Mouse (Mus musculus) spleen, adult 2 months (tissue): Measurements from ENCODE around the gene Ryr2. TPM values are rescaled to one million over a fixed set of nuclear protein-coding genes. Genes with fewer than 3 reads are reported as not detected.

Source experiments
- DNase-seq, 2 experiments: peaks; one replicate each; pipeline versions ENCODE4 v3.0.0 to v3.0.0-alpha.2; 2012 to 2021; ENCODE audit warnings: low spot score in 2 of 2, low read depth in 1 of 2
- H3K27ac ChIP-seq: fragments of 200-500 bp; 2 replicates; pipeline ENCODE4 v1.5.1; 2012; ENCODE audit warnings: low read length, inconsistent platforms; ENCODE audit not compliant: insufficient read depth
- H3K27me3 ChIP-seq: fragments of 200-500 bp; 2 replicates; pipeline ENCODE4 v1.6.1; 2012; ENCODE audit warnings: mild to moderate bottlenecking, moderate library complexity, low read length, inconsistent platforms; ENCODE audit not compliant: control insufficient read depth, insufficient read depth
- H3K36me3 ChIP-seq: fragments of 200-500 bp; 2 replicates; pipeline ENCODE4 v1.6.1; 2012; ENCODE audit warnings: mild to moderate bottlenecking, low read length, inconsistent platforms; ENCODE audit not compliant: control insufficient read depth, insufficient read depth
- H3K4me1 ChIP-seq: fragments of 200-500 bp; 2 replicates; pipeline ENCODE4 v1.6.1; 2011; ENCODE audit warnings: inconsistent platforms; ENCODE audit not compliant: control insufficient read depth, insufficient read depth, insufficient read length
- H3K4me3 ChIP-seq: fragments of 200-500 bp; 2 replicates; pipeline ENCODE4 v1.5.1; 2011; ENCODE audit warnings: mild to moderate bottlenecking, inconsistent platforms; ENCODE audit not compliant: insufficient read depth, insufficient read length; ENCODE audit errors: extremely low read depth
- CTCF ChIP-seq: fragments of 200-500 bp; IDR thresholded peaks from 2 replicates; pipeline ENCODE4 v1.5.1; 2011; ENCODE audit warnings: mild to moderate bottlenecking, inconsistent platforms; ENCODE audit not compliant: insufficient read depth, insufficient read length, insufficient replicate concordance; ENCODE audit errors: extremely low read depth
- POLR2A ChIP-seq: fragments of 200-500 bp; IDR thresholded peaks from 2 replicates; pipeline ENCODE4 v1.6.1; 2011; ENCODE audit warnings: low read depth, low read length, inconsistent platforms
- WGBS: fragments of 180-500 bp; shearing (Covaris S2); methylation state at CpG from one replicate; pipeline ENCODE4 v1.1.7; 2018; 5-methylcytosine and 5-hydroxymethylcytosine counted together
- polyA plus RNA-seq: library from polyadenylated mRNA; depleted of rRNA; stranded (reverse); fragments of >200 nt; gene quantifications from 2 replicates; pipeline ENCODE4 v1.2.3, GENCODE M21; 2012

Ryr2 gene
- polyA plus RNA-seq, 1 experiment = 0.27 TPM

DNA sequence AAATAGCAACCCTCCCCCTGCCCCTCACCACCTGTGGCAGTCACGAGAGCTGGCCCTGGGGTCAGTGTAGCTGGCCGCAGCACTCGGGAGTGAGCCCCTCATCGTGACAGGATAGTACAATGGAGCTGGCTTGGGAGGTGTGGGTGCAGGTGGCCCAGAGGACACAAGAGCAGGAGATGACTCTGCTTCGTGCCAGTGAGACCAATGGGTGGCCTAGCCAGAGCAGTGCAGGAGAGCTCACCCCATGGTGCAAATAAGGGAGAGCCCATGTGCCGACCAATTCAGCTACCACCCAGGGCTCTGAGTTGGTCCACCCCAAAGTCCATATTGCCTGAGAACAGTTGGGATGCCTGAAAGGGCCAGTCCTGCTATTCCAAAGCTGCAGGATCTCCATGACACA, 31.8 kb downstream of the Ryr2 start:
- Histone ChIP-seq H3K4me1 (no peaks in the 10 kb centered on the region), H3K27ac (no peak overlapping the region), H3K4me3 (no peak overlapping the region), H3K36me3 (no peaks in the 10 kb centered on the region), H3K27me3 (no peaks in the 10 kb centered on the region)
- whole genome bisulfite sequencing = 88% methylated on average over 6 of the region's 6 CpGs
- no peak for DNase-seq
- no peak for TF ChIP-seq CTCF

DNA sequence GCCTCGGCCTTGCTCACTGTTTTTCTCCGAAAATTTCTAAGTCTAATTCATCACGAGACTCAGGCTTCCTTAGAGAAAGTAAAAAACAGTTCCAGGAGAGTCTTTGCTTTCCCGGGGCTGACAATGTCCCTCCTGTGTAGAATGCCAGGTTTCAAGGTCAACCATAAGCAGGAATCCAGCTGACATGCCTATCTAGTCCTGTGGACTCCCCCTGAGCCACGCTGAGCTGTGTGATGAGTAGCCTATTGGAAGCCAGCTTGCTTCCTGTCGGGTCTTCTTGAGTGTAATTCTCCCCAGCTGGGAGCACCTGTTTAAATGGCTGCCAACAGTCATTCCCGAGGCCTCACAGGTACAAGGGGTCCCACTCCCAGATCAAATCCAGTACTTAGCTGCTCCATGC, 34.2 kb downstream of the Ryr2 start:
- 79% methylated on average over 7 of the region's 7 CpGs for WGBS
- Histone ChIP-seq H3K36me3 (no peaks in the 10 kb centered on the region), H3K27me3 (no peaks in the 10 kb centered on the region), H3K27ac (no peak overlapping the region), H3K4me1 (no peaks in the 10 kb centered on the region), H3K4me3 (no peak overlapping the region)
- TF ChIP-seq CTCF (no peak), POLR2A (no peak)
- DNase-seq = no peak

DNA sequence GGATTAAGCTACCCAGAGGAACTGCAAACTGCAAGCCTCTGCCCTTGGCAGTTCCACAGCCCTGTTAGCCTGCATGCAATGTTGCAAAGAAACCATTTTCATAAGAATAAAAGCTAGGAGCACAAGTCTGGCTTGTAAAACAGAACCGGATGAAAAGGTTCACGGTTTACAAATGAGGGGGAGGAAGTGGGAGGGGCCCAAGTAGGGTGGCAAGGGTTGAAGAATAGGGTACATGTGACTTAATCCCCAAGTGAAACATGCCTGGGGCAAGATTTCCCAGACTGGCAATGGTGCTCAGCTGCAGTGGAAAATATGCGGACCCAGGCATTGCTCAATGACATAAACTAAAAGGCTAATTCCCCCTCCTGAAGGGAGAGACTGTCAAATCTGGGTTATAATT, 34.6 kb downstream of the Ryr2 start:
- no peaks in the 10 kb centered on the region for H3K36me3 ChIP-seq
- H3K4me3 ChIP-seq = no peak overlapping the region
- 47% methylated on average over 3 of the region's 3 CpGs for WGBS
- no peaks in the 10 kb centered on the region for H3K27me3 ChIP-seq
- DNase-seq = no peak
- no peaks in the 10 kb centered on the region for H3K4me1 ChIP-seq
- no peak overlapping the region for H3K27ac ChIP-seq
- TF ChIP-seq POLR2A (no peak), CTCF (no peak)

DNA sequence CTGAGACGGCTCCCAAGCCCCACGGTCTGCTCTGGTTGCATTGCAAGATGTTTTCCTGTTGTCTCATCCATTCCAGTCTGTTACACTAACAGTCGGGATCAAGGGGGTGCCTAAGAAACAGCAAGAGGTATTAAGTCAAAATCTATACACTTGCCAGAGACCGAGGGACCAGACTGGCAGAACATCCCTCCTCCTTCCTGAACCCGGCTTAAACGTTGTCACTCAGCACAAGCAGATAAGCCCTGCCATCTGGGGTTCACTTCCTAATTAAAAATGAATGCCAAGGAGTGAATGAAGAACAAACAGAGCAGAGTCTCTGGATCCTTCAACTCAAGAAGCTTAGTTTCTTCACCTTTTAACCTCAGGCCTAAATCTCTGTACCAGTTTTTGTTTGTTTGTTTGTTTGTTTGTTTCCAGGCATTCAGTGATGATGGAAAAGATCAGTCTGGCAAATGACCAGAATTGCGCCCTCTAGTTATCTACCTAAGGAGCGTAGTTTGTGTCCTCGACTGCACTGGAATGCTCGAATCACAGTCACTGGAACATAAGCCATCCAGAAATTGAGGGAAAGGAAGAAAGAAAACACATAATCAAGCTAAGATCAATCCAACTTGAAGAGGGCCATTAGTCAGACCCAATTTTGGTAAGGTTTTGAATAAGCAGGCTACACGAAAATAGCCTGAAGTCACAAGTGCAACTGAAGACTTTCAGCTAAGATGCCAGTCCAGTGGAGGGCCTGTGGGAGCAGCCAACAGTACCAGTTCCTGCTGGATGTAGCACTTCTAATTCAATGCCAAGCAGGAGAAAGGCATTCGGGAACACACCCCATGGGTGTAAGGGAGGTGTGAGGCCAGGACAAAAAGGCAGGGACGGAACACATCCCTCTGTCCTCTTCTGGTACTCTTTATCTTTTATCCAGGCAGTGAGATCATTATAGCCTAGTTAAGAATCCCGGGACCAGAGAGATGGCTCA, 36.3 kb downstream of the Ryr2 start:
- WGBS = 80% methylated on average over 14 of the region's 14 CpGs
- DNase-seq = no peak
- Histone ChIP-seq H3K4me1 (0 out of 2 replicates have a peak, but pooled peaks cover 1% of the 10 kb centered on the region), H3K36me3 (no peaks in the 10 kb centered on the region), H3K27ac (no peak overlapping the region), H3K27me3 (no peaks in the 10 kb centered on the region), H3K4me3 (no peak overlapping the region)
- no peak for TF ChIP-seq CTCF
- TF ChIP-seq POLR2A = no peak

DNA sequence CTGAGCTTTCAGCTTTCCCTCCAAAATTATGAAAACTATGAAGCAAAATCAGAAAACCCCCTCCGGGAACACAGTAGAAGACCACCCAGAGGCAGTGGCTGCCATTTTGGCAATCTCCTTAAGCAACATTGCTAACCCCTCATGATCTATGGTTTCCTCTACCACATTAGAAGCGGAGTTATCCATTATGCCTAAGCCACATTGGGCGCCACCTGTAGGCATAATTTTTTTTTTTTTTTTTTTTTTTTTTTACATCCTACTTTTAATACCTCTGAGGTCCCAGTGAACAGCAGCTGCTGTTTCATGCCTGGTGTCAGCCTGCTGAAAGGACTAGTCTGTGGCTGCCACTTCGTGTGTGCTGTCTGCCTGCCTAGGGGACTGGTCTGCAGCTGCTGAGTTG, 42.2 kb downstream of the Ryr2 start:
- 83% methylated on average over 4 of the region's 4 CpGs for WGBS
- Histone ChIP-seq H3K36me3 (no peaks in the 10 kb centered on the region), H3K27ac (no peak overlapping the region), H3K4me3 (no peak overlapping the region), H3K4me1 (peaks cover 4% of the 10 kb centered on the region; the same call in 1 of the 2 replicates), H3K27me3 (no peaks in the 10 kb centered on the region)
- no peak for TF ChIP-seq CTCF
- TF ChIP-seq POLR2A = no peak
- DNase-seq = no peak

DNA sequence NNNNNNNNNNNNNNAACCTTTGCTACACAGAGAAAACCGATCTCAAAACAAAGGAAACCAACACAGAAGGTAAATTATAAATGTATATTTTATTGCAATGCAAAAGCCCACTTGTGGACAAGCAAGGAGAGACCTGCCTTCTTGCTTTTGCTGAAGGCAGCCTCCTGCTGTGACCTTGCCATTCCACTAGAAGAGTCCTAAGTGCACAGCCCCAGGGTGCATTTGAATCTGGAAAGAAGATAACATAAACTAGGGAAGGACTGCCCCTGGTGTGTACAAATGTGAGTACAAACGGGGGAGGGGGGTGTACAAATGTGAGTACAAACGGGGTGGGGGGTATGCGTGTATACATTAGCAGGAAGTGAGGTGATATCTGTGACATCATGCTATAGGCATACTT, 43.2 kb downstream of the Ryr2 start:
- no peak overlapping the region for H3K27ac ChIP-seq
- H3K4me3 ChIP-seq = no peak overlapping the region
- H3K4me1 ChIP-seq = peaks cover 4% of the 10 kb centered on the region; the same call in 1 of the 2 replicates
- H3K27me3 ChIP-seq = no peaks in the 10 kb centered on the region
- 91% methylated on average over 4 of the region's 4 CpGs for WGBS
- DNase-seq = no peak
- H3K36me3 ChIP-seq = no peaks in the 10 kb centered on the region
- TF ChIP-seq CTCF = no peak
- no peak for TF ChIP-seq POLR2A

DNA sequence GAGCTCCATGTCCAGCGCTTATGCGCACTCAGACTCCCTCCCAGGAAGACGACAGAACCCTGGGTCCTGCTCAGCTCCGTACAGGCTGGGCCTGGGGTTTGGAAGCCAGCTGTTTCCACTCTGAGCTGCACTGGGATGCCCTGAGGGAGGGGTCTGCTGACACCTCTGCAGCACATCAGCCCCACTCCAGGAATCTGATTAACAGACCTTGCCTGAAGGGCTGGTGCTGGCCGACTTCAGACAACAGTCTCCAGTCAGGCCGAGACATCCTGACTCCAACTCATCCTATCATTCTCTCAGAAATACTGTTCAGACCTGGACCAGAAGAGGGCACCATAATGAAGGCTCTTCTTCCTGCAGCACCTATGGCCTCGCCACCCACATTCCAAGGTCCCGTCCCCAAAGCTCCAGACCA, 49.4 kb downstream of the Ryr2 start:
- H3K4me1 ChIP-seq = no peaks in the 10 kb centered on the region; the same call in 1 of the 2 replicates
- no peaks in the 10 kb centered on the region for H3K36me3 ChIP-seq
- WGBS = 91% methylated on average over 8 of the region's 8 CpGs
- TF ChIP-seq POLR2A = no peak
- no peak for TF ChIP-seq CTCF
- no peaks in the 10 kb centered on the region for H3K27me3 ChIP-seq
- no peak for DNase-seq
- no peak overlapping the region for H3K4me3 ChIP-seq
- H3K27ac ChIP-seq = no peak overlapping the region
